Mouse (Mus musculus): ENCODE results near the gene Myh14.

DNA sequence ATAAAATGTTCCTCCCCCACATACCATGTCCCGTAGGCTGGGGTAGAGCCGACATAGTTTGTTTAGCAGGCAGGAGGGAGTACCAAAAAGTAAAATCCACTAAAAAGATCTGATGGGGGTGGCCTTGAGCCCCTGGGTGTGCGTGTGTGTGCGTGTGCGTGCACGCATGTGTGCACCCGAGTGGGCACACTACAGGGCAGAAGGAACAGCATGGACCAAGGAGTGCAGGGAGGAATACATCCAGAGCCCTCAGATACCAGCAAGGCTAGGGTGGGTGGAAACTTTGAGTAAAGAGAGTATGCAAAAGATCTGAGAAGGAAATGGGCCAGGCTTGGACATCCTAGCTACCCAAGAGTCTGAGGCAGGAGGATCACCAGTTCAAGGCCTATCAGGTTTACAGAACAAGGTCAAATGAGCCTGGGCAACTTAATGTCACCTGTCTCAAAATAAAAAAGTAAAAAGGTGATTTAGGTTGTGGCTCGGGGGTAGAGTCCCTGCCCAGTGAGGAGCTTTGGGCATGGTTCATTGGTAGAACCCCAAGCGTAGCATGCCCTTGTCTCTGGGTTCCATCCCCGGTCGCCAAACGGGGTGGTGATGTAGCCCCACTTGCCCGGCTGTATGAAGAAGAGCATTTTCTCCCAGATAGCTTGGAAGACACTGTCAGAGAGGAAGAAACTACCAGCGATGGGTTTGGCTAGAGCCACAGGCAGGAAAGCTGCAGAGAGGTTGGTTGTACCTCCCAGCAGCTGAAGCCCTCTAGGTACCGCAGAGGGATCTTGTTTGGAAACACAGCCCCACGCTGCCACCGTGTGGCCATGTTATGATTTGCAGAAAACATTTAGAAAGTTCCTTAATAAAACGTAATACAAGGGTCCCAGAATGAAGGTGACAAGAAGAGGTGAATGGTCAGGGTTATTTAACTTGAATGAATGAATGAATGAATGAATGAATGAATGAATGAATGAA is 109.9 kb downstream of the Myh14 start:
- peak; percentile 44 to 92 for TF ChIP-seq CTCF (conservative IDR thresholded peaks at IDR 0.05 in 1 of 2, IDR thresholded peaks at IDR 0.05 in 1 of 2; ENCODE audit: low read depth in 2 of 2, low read length in 2 of 2)
- no peak for TF ChIP-seq BHLHE40 (IDR thresholded peaks at IDR 0.05; ENCODE audit: low read depth, low read length)

Data from CH12.LX (cell line).